Mouse (Mus musculus) ES-Bruce4 (cell line): Measurements from ENCODE around the gene Wdr63. TPM values are rescaled to one million over a fixed set of nuclear protein-coding genes. Genes with fewer than 3 reads are reported as not detected.

ENCODE experiments used
- H3K27ac ChIP-seq: 2 replicates; pipeline ENCODE4 v1.5.1; 2012; ENCODE audit warnings: low read length, inconsistent platforms; ENCODE audit not compliant: insufficient read depth
- H3K27me3 ChIP-seq: 2 replicates; pipeline ENCODE4 v1.6.1; 2012; ENCODE audit warnings: mild to moderate bottlenecking, low read length, inconsistent platforms; ENCODE audit not compliant: control insufficient read depth, poor library complexity, insufficient read depth, severe bottlenecking
- H3K36me3 ChIP-seq: 2 replicates; pipeline ENCODE4 v1.6.1; 2012; ENCODE audit warnings: inconsistent platforms, mild to moderate bottlenecking, low read length, moderate library complexity; ENCODE audit not compliant: control insufficient read depth, poor library complexity, insufficient read depth, severe bottlenecking
- H3K4me1 ChIP-seq: one replicate; pipeline ENCODE4 v1.8.1; 2011; ENCODE audit warnings: low read length; ENCODE audit not compliant: control insufficient read depth, insufficient read depth
- H3K4me3 ChIP-seq: 2 replicates; pipeline ENCODE4 v1.5.1; 2011; ENCODE audit warnings: low read depth, mild to moderate bottlenecking, low read length
- H3K9ac ChIP-seq: 2 replicates; pipeline ENCODE4 v1.6.1; 2012; ENCODE audit warnings: low read depth, mild to moderate bottlenecking, inconsistent platforms; ENCODE audit not compliant: poor library complexity, severe bottlenecking
- H3K9me3 ChIP-seq: replicated peaks from 2 replicates; pipeline ENCODE4 v1.6.1; 2012; ENCODE audit warnings: mild to moderate bottlenecking, low read length, inconsistent platforms; ENCODE audit not compliant: control insufficient read depth, poor library complexity, insufficient read depth, severe bottlenecking
- CTCF ChIP-seq: IDR thresholded peaks from one replicate; pipeline ENCODE4 v1.8.1; 2011; ENCODE audit warnings: low read depth, low read length
- EP300 ChIP-seq: IDR thresholded peaks from 2 replicates; pipeline ENCODE4 v1.6.1; 2011; ENCODE audit warnings: low read depth, low read length; ENCODE audit not compliant: insufficient read depth
- POLR2A ChIP-seq: IDR thresholded peaks from one replicate; pipeline ENCODE4 v1.8.1; 2011; ENCODE audit warnings: low read length; ENCODE audit not compliant: insufficient read depth
- polyA plus RNA-seq: library from polyadenylated mRNA; stranded (reverse); fragments of >200 nt; gene quantifications from 2 replicates; pipeline ENCODE4 v1.2.4, GENCODE M21; 2011; ENCODE audit warnings: low read depth; ENCODE audit not compliant: missing spikeins, insufficient read depth, insufficient read length

The Wdr63 gene
- polyA plus RNA-seq, 1 experiment, result not detected

GRCm38 (mm10) chr3:146117997-146118457, 10.1 kb upstream of the Wdr63 start:
- H3K36me3 ChIP-seq, result no peaks in the 10 kb centered on the region
- H3K4me3 ChIP-seq, result peak overlapping the region; percentile 74; the same call in 1 of the 2 replicates
- no peaks in the 10 kb centered on the region for H3K27me3 ChIP-seq
- H3K9me3 ChIP-seq, result 0 out of 2 replicates have a peak, but pooled peaks cover 3% of the 10 kb centered on the region
- TF ChIP-seq POLR2A (no peak), CTCF (no peak), EP300 (no peak)
- peaks cover 2% of the 10 kb centered on the region for H3K4me1 ChIP-seq
- H3K27ac ChIP-seq, result no peak overlapping the region
- H3K9ac ChIP-seq, result no peak overlapping the region; the same call in 1 of the 2 replicates

- peaks cover 2% of the 10 kb centered on the region for H3K4me1 ChIP-seq
- 0 out of 2 replicates have a peak, but pooled peaks cover 3% of the 10 kb centered on the region for H3K9me3 ChIP-seq
- H3K9ac ChIP-seq, result peak within 1 kb of the TSS; percentile 10
- TF ChIP-seq POLR2A, result no peak
- TF ChIP-seq EP300, result no peak
- no peak for TF ChIP-seq CTCF
- H3K36me3 ChIP-seq, result no peaks in the 10 kb centered on the region
- peak within 1 kb of the TSS; percentile 74 for H3K4me3 ChIP-seq
- no peaks in the 10 kb centered on the region for H3K27me3 ChIP-seq
- no peak within 1 kb of the TSS for H3K27ac ChIP-seq
These were observed 9.5 kb upstream of the Wdr63 start, which contains the start of gene Mcoln3 for GRCm38 (mm10) chr3:146117258-146117996. Gene Mcoln3, plus strand, starts transcription at chr3:146117450.

- Histone ChIP-seq H3K9ac (no peak overlapping the region), H3K27ac (no peak overlapping the region), H3K4me3 (no peak overlapping the region), H3K9me3 (0 out of 2 replicates have a peak, but pooled peaks cover 3% of the 10 kb centered on the region), H3K27me3 (no peaks in the 10 kb centered on the region), H3K4me1 (peaks cover 1% of the 10 kb centered on the region), H3K36me3 (no peaks in the 10 kb centered on the region)
- no peak for TF ChIP-seq CTCF
- TF ChIP-seq POLR2A, result no peak
- no peak for TF ChIP-seq EP300
These were observed 3.0 kb upstream of the Wdr63 start for GRCm38 (mm10) chr3:146110916-146111315.

- H3K4me3 ChIP-seq, result no peak overlapping the region
- H3K9me3 ChIP-seq, result 0 out of 2 replicates have a peak, but pooled peaks cover 3% of the 10 kb centered on the region
- H3K27me3 ChIP-seq, result no peaks in the 10 kb centered on the region
- H3K4me1 ChIP-seq, result peaks cover 1% of the 10 kb centered on the region
- H3K36me3 ChIP-seq, result no peaks in the 10 kb centered on the region
- no peak for TF ChIP-seq EP300
- TF ChIP-seq CTCF, result no peak
- TF ChIP-seq POLR2A, result no peak
- H3K9ac ChIP-seq, result no peak overlapping the region
- H3K27ac ChIP-seq, result no peak overlapping the region
These were observed 2.4 kb upstream of the Wdr63 start for GRCm38 (mm10) chr3:146110358-146110757.

- TF ChIP-seq POLR2A, result no peak
- no peak for TF ChIP-seq EP300
- TF ChIP-seq CTCF, result no peak
- Histone ChIP-seq H3K4me3 (no peak overlapping the region), H3K9ac (no peak overlapping the region), H3K27me3 (no peaks in the 10 kb centered on the region), H3K9me3 (0 out of 2 replicates have a peak, but pooled peaks cover 3% of the 10 kb centered on the region), H3K27ac (no peak overlapping the region), H3K4me1 (peaks cover 1% of the 10 kb centered on the region), H3K36me3 (no peaks in the 10 kb centered on the region)
These were observed 1.0 kb upstream of the Wdr63 start for GRCm38 (mm10) chr3:146108945-146109344.

GRCm38 (mm10) chr3:146107116-146107849, 647 bp downstream of the Wdr63 start:
- H3K36me3 ChIP-seq, result no peaks in the 10 kb centered on the region
- H3K27me3 ChIP-seq, result no peaks in the 10 kb centered on the region
- peaks cover 1% of the 10 kb centered on the region for H3K4me1 ChIP-seq
- H3K9me3 ChIP-seq, result no peaks in the 10 kb centered on the region
- no peak for TF ChIP-seq POLR2A
- TF ChIP-seq EP300, result no peak
- no peak for TF ChIP-seq CTCF
- no peak overlapping the region for H3K27ac ChIP-seq
- H3K4me3 ChIP-seq, result no peak overlapping the region
- no peak overlapping the region for H3K9ac ChIP-seq
